Mouse (Mus musculus) skeletal muscle tissue, postnatal 0 days (tissue): ENCODE data around the gene Epha6. TPM values are rescaled to one million over a fixed set of nuclear protein-coding genes. Genes with fewer than 3 reads are reported as not detected.

Experiments used
- microRNA-seq, 2 experiments: library from miRNA; unstranded; fragments of <30 nt; microRNA quantifications; one replicate each; pipeline ENCODE4; 2016
- polyA plus RNA-seq: library from polyadenylated mRNA; unstranded; fragments of >200 nt; fragmentation: Nextera tagmentation; extraction: Ambion mirVana; gene quantifications from 2 replicates; pipeline ENCODE4 v1.2.1, GENCODE M21; 2015

The Epha6 gene
- not detected in 2 replicates for polyA plus RNA-seq

GRCm38 (mm10) chr16:60605061-60605831 is at the start of gene Epha6:
Epha6 (minus strand) TSS chr16:60605531.

GRCm38 (mm10) chr16:59639102-59639691 is 966.1 kb downstream of the Epha6 start, which contains the start of gene Arl6:
Arl6 (minus strand) TSS chr16:59639391.

Small RNA genes within 50 kb of the gene (microRNA-seq; reads per million reads assigned to microRNA genes)
- gene Gm24755, result 0 reads per million in 2 experiments
